Mouse (Mus musculus) limb, embryonic 13.5 days (tissue): ENCODE measurements around the gene Usp48. TPM values are rescaled to one million over a fixed set of nuclear protein-coding genes. Genes with fewer than 3 reads are reported as not detected.

ENCODE experiments used
- ATAC-seq: fragments of 200-750 bp; cut with Nextera tagmentation; 2 replicates; pipeline ENCODE4 v1.8.0; 2017; ENCODE audit warnings: low read depth, moderate number of reproducible peaks, moderate TSS enrichment; ENCODE audit not compliant: low FRiP score
- H3K27ac ChIP-seq: fragments of 300-500 bp; sonication (generic); 2 replicates; pipeline ENCODE4 v1.5.1; 2015; ENCODE audit warnings: inconsistent platforms, mild to moderate bottlenecking, moderate library complexity
- H3K27me3 ChIP-seq: fragments of 300-500 bp; sonication (generic); 2 replicates; pipeline ENCODE4 v1.6.1; 2015; ENCODE audit warnings: mild to moderate bottlenecking, inconsistent platforms
- H3K36me3 ChIP-seq: fragments of 300-500 bp; sonication (generic); 2 replicates; pipeline ENCODE4 v1.6.1; 2015; ENCODE audit warnings: inconsistent platforms, mild to moderate bottlenecking, moderate library complexity
- H3K4me1 ChIP-seq: fragments of 300-500 bp; sonication (generic); 2 replicates; pipeline ENCODE4 v1.6.1; 2015; ENCODE audit warnings: inconsistent platforms
- H3K4me2 ChIP-seq: fragments of 300-500 bp; sonication (generic); replicated peaks from 2 replicates; pipeline ENCODE4 v1.6.1; 2015; ENCODE audit warnings: inconsistent platforms, mild to moderate bottlenecking, moderate library complexity
- H3K4me3 ChIP-seq: fragments of 300-500 bp; sonication (generic); 2 replicates; pipeline ENCODE4 v1.5.1; 2015; ENCODE audit warnings: moderate library complexity, mild to moderate bottlenecking, inconsistent platforms
- H3K9ac ChIP-seq: fragments of 300-500 bp; sonication (generic); 2 replicates; pipeline ENCODE4 v1.6.1; 2015; ENCODE audit warnings: mild to moderate bottlenecking, inconsistent platforms
- H3K9me3 ChIP-seq: fragments of 300-500 bp; sonication (generic); 2 replicates; pipeline ENCODE4 v1.6.1; 2016; ENCODE audit warnings: inconsistent platforms
- WGBS: fragments of 180-500 bp; shearing (Covaris S2); methylation state at CpG from one replicate; pipeline ENCODE4 v1.1.7; 2015; 5-methylcytosine and 5-hydroxymethylcytosine counted together
- polyA plus RNA-seq: library from polyadenylated mRNA; unstranded; fragments of >200 nt; fragmentation: Nextera tagmentation; extraction: Ambion mirVana; gene quantifications from 2 replicates; pipeline ENCODE4 v1.2.1, GENCODE M21; 2015

Usp48 gene
- 78.6 and 81.4 TPM in 2 replicates for polyA plus RNA-seq

GRCm38 (mm10) chr4:137593601-137594495 lies at the start of gene Usp48:
Usp48 (plus strand) TSS chr4:137593755.
- WGBS, result under 1% methylated on average over 78 of the region's 92 CpGs
- peak within 1 kb of the TSS; percentile 89 for H3K4me2 ChIP-seq
- H3K36me3 ChIP-seq, result no peaks in the 10 kb centered on the region
- peak within 1 kb of the TSS; percentile 96 for H3K4me3 ChIP-seq
- ATAC-seq, result peak; percentile 95
- peak within 1 kb of the TSS; percentile 99 for H3K27ac ChIP-seq
- H3K9ac ChIP-seq, result peak within 1 kb of the TSS; percentile 89
- no peaks in the 10 kb centered on the region for H3K9me3 ChIP-seq
- no peaks in the 10 kb centered on the region for H3K27me3 ChIP-seq
- H3K4me1 ChIP-seq, result peaks cover 31% of the 10 kb centered on the region

GRCm38 (mm10) chr4:137545568-137545967 lies 48.0 kb upstream of the Usp48 start:
- no peak overlapping the region for H3K27ac ChIP-seq
- WGBS, result 94% methylated on average over 9 of the region's 9 CpGs
- H3K4me2 ChIP-seq, result no peak overlapping the region
- no peak overlapping the region for H3K9ac ChIP-seq
- H3K36me3 ChIP-seq, result peaks cover 100% of the 10 kb centered on the region
- no peaks in the 10 kb centered on the region for H3K27me3 ChIP-seq
- ATAC-seq, result no peak
- H3K4me1 ChIP-seq, result no peaks in the 10 kb centered on the region
- no peak overlapping the region for H3K4me3 ChIP-seq
- 0 out of 2 replicates have a peak, but pooled peaks cover 5% of the 10 kb centered on the region for H3K9me3 ChIP-seq

DNA sequence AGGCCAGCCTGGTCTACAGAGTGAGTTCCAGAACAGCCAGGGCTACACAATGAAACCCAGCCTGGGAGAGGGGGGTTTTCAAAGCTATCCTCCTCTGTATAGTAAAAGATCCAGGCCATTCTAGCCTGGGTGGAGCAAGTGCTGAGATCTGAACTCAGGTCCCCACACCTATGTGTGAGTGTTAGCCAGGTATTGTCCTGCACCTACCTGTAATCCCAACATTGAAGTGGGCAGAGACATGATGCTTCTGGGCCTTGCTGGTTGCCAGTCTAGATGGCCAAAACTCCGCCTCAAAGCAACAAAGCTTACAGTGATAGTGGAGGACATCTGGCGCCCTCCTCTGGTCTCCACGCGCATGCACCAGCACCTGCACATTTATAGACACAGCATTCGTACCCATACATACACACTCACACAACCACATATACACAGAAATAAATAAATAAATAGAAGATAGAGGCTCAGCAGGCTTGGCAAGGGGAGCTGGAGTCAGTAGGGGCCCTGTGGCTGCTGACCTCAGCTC lies 47.5 kb upstream of the Usp48 start:
- Histone ChIP-seq H3K36me3 (peaks cover 100% of the 10 kb centered on the region), H3K9ac (no peak overlapping the region), H3K4me3 (no peak overlapping the region), H3K4me1 (no peaks in the 10 kb centered on the region), H3K27me3 (no peaks in the 10 kb centered on the region), H3K27ac (no peak overlapping the region), H3K4me2 (no peak overlapping the region), H3K9me3 (0 out of 2 replicates have a peak, but pooled peaks cover 5% of the 10 kb centered on the region)
- 73% methylated on average over 5 of the region's 5 CpGs for WGBS
- no peak for ATAC-seq

DNA sequence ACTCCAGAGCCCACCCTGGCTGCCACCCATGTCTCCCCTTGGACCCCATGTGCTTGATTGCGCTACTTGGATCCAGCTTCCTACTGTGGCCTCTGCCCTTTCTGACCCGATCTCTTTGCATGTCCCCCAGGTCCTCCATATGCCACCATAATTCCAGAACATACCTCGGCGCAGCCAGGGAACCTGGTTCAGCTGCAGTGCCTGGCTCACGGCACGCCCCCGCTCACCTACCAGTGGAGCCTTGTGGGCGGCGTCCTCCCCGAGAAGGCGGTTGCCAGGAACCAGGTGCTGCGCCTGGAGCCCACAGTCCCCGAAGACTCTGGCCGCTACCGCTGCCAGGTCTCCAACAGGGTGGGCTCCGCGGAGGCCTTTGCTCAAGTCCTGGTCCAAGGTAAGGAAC lies 40.1 kb upstream of the Usp48 start:
- H3K9ac ChIP-seq, result no peak overlapping the region
- no peaks in the 10 kb centered on the region for H3K9me3 ChIP-seq
- H3K27ac ChIP-seq, result no peak overlapping the region
- H3K4me1 ChIP-seq, result no peaks in the 10 kb centered on the region
- no peaks in the 10 kb centered on the region for H3K27me3 ChIP-seq
- H3K4me3 ChIP-seq, result no peak overlapping the region
- H3K4me2 ChIP-seq, result no peak overlapping the region
- no peak for ATAC-seq
- WGBS, result 95% methylated on average over 17 of the region's 17 CpGs
- peaks cover 97% of the 10 kb centered on the region for H3K36me3 ChIP-seq

- no peak for ATAC-seq
- Histone ChIP-seq H3K27me3 (no peaks in the 10 kb centered on the region), H3K9me3 (no peaks in the 10 kb centered on the region), H3K4me3 (no peak overlapping the region), H3K36me3 (peaks cover 92% of the 10 kb centered on the region), H3K27ac (no peak overlapping the region), H3K9ac (no peak overlapping the region), H3K4me2 (no peak overlapping the region), H3K4me1 (no peaks in the 10 kb centered on the region)
- WGBS, result 91% methylated on average over 16 of the region's 16 CpGs
Observed at GRCm38 (mm10) chr4:137556673-137557210, 36.8 kb upstream of the Usp48 start.

DNA sequence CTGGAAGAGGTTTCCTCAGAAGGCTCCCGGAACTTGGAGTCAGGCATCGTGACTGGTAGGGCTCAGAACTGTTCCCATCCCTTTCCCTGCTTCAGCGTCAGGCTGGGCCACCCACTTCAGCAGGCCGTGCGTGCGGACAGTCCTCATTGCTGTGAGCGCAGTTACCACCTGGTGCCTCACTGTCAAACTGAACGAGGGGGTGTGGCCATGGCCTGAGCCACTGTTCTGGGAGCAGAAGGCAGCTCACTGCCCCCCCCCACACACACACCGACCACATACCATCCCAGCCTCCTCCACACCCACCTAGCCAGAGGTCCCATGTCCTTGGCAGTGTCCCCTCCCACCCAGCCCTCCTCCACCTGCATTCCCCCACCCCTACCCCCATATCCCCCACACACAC lies 23.7 kb upstream of the Usp48 start:
- WGBS, result 83% methylated on average over 9 of the region's 9 CpGs
- Histone ChIP-seq H3K9me3 (no peaks in the 10 kb centered on the region), H3K4me3 (no peak overlapping the region), H3K27ac (no peak overlapping the region), H3K9ac (no peak overlapping the region), H3K4me2 (no peak overlapping the region), H3K36me3 (peaks cover 68% of the 10 kb centered on the region), H3K4me1 (no peaks in the 10 kb centered on the region), H3K27me3 (no peaks in the 10 kb centered on the region)
- ATAC-seq, result peak; percentile 20; the same call in 1 of the 2 replicates

GRCm38 (mm10) chr4:137574469-137574868 lies 19.1 kb upstream of the Usp48 start, which contains the start of gene Ldlrad2:
Ldlrad2 (minus strand) TSS chr4:137574569.
- H3K4me3 ChIP-seq, result no peak within 1 kb of the TSS
- H3K4me1 ChIP-seq, result 0 out of 2 replicates have a peak, but pooled peaks cover 5% of the 10 kb centered on the region
- H3K27ac ChIP-seq, result no peak within 1 kb of the TSS
- peaks cover 27% of the 10 kb centered on the region for H3K36me3 ChIP-seq
- no peak within 1 kb of the TSS for H3K4me2 ChIP-seq
- peaks cover 20% of the 10 kb centered on the region for H3K27me3 ChIP-seq
- 90% methylated on average over 10 of the region's 10 CpGs for WGBS
- ATAC-seq, result no peak
- no peaks in the 10 kb centered on the region for H3K9me3 ChIP-seq
- no peak within 1 kb of the TSS for H3K9ac ChIP-seq

DNA sequence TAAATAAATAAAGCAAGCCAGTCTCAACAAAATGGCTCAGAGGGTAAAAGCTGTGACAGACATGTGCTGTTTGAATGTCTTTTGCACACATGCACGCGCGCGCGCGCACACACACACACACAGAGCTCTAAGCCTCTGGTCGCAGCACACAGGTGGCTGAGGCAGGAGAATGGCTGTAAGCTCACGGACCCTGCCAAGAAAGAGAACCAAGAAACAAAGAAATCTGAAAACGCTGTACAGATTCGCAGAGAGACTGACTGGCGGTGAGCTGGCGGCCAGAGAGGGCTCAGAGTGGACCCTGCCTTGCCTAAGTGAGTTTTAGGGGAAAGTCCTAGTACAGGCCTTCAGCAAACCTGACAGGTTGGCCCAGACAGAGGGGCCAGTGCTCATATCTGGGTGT lies 16.1 kb upstream of the Usp48 start:
- Histone ChIP-seq H3K36me3 (no peaks in the 10 kb centered on the region), H3K27ac (no peak overlapping the region), H3K9ac (no peak overlapping the region), H3K4me3 (no peak overlapping the region), H3K4me1 (peaks cover 5% of the 10 kb centered on the region; the same call in 1 of the 2 replicates), H3K9me3 (no peaks in the 10 kb centered on the region), H3K27me3 (peaks cover 33% of the 10 kb centered on the region), H3K4me2 (no peak overlapping the region)
- ATAC-seq, result no peak
- WGBS, result 96% methylated on average over 12 of the region's 12 CpGs

DNA sequence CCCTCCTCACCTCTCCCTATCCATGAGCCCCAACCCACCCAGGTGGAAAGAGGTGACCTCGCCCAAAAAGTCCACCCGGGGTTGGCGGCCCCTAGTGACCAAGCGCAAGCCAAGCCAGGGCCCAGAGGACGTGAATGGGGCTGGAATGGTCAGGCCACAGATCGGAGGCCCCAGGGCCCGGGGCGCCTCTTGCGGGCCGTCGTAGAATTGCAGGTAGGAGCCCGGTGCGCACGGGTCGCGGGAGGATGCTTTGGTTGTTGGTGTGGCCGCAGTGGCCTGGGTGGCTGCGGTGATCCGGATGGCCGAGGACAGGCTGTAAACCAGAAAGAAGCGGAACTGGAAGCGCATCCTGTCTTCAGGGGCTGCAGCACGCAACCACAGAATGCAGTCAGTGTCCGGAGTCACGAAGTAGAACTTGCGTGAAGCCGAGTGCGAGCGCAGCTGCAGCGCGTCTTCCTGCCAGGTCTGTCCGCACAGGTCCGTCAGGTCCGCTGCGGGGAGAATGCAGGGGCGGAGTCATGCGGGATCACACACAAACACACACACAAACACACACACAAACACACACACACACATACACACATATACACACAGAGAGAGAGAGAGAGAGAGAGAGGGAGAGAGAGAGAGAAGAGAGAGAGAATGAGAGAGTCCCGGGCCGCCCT lies 15.2 kb upstream of the Usp48 start:
- no peak overlapping the region for H3K27ac ChIP-seq
- 5% methylated on average over 39 of the region's 39 CpGs for WGBS
- ATAC-seq, result no peak
- peak overlapping the region; percentile 62; the same call in 1 of the 2 replicates for H3K9ac ChIP-seq
- H3K4me3 ChIP-seq, result peak overlapping the region; percentile 43
- no peaks in the 10 kb centered on the region for H3K9me3 ChIP-seq
- H3K4me1 ChIP-seq, result peaks cover 5% of the 10 kb centered on the region; the same call in 1 of the 2 replicates
- peaks cover 33% of the 10 kb centered on the region for H3K27me3 ChIP-seq
- H3K36me3 ChIP-seq, result no peaks in the 10 kb centered on the region
- peak overlapping the region; percentile 75 for H3K4me2 ChIP-seq

DNA sequence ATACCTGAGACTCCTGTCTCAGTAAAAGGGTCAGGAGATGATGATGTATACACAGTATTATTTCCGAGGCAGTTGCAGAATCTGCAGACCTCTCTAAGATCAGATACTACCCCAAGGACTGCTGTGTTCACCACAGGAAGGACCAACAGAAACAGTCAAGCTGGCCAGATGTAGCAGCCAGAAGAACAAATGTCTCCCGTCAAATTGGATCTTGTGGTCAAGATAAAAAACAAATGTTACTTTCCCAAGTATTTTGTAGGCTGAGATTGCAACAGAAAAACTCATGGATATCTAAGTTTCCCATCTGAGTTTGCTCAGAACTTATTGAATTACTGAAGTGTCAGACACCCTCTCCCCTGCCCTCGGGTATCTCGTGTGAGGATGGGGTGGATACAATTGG lies 13.8 kb upstream of the Usp48 start:
- no peak overlapping the region for H3K4me3 ChIP-seq
- no peak for ATAC-seq
- WGBS, result 56% methylated on average over 4 of the region's 4 CpGs

DNA sequence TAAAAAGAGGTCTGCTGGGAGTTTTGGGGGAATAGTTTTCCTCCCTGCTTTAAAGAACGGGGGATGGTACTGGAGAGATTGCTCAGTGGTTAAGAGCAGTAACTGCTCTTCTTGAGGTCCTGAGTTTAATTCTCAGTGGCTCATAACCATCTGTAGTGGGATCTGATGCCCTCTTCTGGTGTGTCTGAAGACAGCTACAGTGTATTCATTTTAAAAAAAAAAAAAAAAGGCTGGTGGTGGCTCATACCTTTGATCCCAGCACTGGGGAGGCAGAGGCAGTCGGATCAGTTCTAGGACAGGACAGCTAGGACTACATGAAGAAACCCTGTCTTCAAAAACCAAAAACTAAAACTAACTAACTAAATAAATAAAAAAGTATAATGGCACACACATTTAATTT lies 13.3 kb upstream of the Usp48 start:
- Histone ChIP-seq H3K27ac (no peak overlapping the region), H3K4me2 (no peak overlapping the region), H3K4me3 (no peak overlapping the region), H3K27me3 (peaks cover 33% of the 10 kb centered on the region), H3K4me1 (peaks cover 5% of the 10 kb centered on the region; the same call in 1 of the 2 replicates), H3K36me3 (no peaks in the 10 kb centered on the region), H3K9me3 (no peaks in the 10 kb centered on the region), H3K9ac (no peak overlapping the region)
- WGBS, result 63% methylated on average over 2 of the region's 2 CpGs
- ATAC-seq, result no peak

More for the DNA sequence above, 13.8 kb upstream of the Usp48 start:
- Histone ChIP-seq H3K4me1 (peaks cover 5% of the 10 kb centered on the region; the same call in 1 of the 2 replicates), H3K27me3 (peaks cover 33% of the 10 kb centered on the region), H3K9ac (no peak overlapping the region), H3K9me3 (no peaks in the 10 kb centered on the region), H3K36me3 (no peaks in the 10 kb centered on the region), H3K27ac (no peak overlapping the region), H3K4me2 (no peak overlapping the region)

- Histone ChIP-seq H3K4me2 (no peak overlapping the region), H3K9me3 (no peaks in the 10 kb centered on the region), H3K36me3 (no peaks in the 10 kb centered on the region), H3K27me3 (peaks cover 33% of the 10 kb centered on the region), H3K27ac (no peak overlapping the region), H3K9ac (no peak overlapping the region), H3K4me3 (no peak overlapping the region), H3K4me1 (peaks cover 5% of the 10 kb centered on the region; the same call in 1 of the 2 replicates)
- WGBS, result 37% methylated on average over 3 of the region's 3 CpGs
- ATAC-seq, result no peak
Observed at GRCm38 (mm10) chr4:137581815-137582214, 11.7 kb upstream of the Usp48 start.
